Mouse (Mus musculus): Measurements from ENCODE around the gene Amigo1. TPM values are rescaled to one million over a fixed set of nuclear protein-coding genes. Genes with fewer than 3 reads are reported as not detected.

Gene Amigo1
- polyA plus RNA-seq, 1 experiment from 2014 or later = 2.0 TPM

DNA sequence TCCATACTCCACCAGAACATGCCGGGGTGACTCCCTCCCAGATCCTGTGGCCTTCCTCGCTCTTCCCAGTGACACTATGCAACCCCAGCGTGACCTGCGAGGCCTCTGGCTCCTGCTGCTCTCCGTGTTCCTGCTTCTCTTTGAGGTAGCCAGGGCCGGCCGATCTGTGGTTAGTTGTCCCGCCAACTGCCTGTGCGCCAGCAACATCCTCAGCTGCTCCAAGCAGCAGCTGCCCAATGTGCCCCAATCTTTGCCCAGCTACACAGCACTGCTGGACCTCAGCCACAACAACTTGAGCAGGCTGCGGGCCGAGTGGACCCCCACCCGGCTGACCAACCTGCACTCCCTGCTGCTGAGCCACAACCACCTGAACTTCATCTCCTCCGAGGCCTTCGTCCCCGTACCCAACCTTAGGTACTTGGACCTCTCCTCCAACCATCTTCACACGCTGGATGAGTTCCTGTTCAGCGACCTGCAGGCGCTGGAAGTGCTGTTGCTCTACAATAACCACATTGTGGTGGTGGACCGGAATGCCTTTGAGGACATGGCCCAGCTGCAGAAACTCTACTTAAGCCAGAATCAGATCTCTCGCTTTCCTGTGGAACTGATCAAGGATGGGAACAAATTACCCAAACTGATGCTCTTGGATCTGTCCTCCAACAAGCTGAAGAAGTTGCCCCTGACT, 1.1 kb downstream of the Amigo1 start:
- Histone ChIP-seq H3K4me3 (peak overlapping the region; percentile 66; the same call in 1 of the 2 replicates), H3K4me1 (peaks cover 26% of the 10 kb centered on the region), H3K27me3 (peaks cover 14% of the 10 kb centered on the region), H3K36me3 (no peaks in the 10 kb centered on the region), H3K9me3 (no peaks in the 10 kb centered on the region), H3K9ac (no peak overlapping the region), H3K27ac (no peak overlapping the region), H3K4me2 (peak overlapping the region; percentile 97; the same call in 1 of the 2 replicates)
- no peak for ATAC-seq (ENCODE audit: borderline replicate concordance, extremely low read depth, low FRiP score, low TSS enrichment)
- WGBS = 57% methylated on average over 20 of the region's 20 CpGs

DNA sequence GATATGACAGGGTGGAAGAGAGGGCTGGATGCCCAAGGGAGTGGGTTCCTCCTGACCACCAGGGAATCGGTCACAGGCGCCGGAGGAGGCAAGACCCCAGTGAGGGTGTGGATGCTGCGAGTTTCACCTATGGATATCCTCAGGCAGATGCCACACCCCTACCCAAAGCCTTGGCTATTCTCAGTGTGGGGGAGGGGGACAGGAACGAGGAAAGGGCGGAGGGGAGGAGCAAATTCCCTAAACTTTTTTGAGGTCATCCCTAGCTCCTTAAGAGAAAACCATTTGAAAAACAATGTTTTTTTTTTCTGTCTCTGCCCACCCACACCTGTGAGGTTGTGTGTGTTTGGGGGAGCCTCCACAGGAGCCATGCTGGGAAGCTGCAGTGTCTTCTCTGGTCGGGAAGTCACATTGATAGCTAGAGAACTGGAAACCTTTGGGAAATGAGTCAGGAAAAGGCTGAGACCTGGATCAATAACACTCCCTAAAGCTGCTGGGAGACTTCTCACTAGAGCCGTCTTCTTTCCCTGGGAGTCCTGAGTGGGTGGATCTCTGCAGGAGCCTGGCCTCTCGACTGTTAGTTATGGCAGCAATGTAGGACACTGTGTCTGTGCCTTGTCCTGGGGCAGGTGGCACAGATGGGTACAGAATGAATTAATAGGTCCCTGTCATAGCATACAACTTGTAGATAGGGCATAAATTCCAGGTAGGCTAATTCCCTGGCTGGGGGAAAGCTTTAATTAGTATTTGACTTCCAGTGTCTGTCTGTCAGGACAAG, 2.8 kb downstream of the Amigo1 start:
- peaks cover 26% of the 10 kb centered on the region for H3K4me1 ChIP-seq
- peaks cover 14% of the 10 kb centered on the region for H3K27me3 ChIP-seq
- no peak overlapping the region for H3K27ac ChIP-seq
- no peaks in the 10 kb centered on the region for H3K36me3 ChIP-seq
- H3K9ac ChIP-seq = no peak overlapping the region
- H3K4me3 ChIP-seq = no peak overlapping the region
- 67% methylated on average over 9 of the region's 9 CpGs for WGBS
- no peak overlapping the region for H3K4me2 ChIP-seq
- no peak for ATAC-seq (ENCODE audit: borderline replicate concordance, extremely low read depth, low FRiP score, low TSS enrichment)
- no peaks in the 10 kb centered on the region for H3K9me3 ChIP-seq

DNA sequence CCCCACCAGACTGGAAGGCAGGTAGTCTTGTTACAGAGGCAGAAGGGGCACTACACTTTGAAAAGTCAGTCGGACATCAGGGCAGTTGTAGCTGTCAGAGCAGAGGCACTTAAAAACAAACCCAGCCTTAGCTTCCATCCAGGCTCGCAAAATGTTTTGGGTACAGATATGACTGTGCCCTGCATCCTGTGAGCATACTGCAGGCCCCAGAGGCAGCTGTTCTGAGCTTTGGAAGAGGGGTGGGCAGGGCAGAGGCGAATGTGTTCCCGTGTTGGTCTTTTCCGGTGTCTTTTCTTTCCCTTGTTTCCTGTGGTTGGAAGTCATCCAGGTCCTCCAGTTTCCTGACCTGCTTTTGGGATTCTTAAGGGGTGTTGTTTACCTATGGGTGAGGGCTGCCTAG, 3.8 kb downstream of the Amigo1 start:
- no peak for ATAC-seq (ENCODE audit: borderline replicate concordance, extremely low read depth, low FRiP score, low TSS enrichment)
- H3K4me1 ChIP-seq = peaks cover 26% of the 10 kb centered on the region
- no peaks in the 10 kb centered on the region for H3K36me3 ChIP-seq
- H3K9ac ChIP-seq = no peak overlapping the region
- H3K9me3 ChIP-seq = no peaks in the 10 kb centered on the region
- H3K4me2 ChIP-seq = peak overlapping the region; percentile 17; the same call in 1 of the 2 replicates
- WGBS = 15% methylated on average over 5 of the region's 5 CpGs
- H3K27ac ChIP-seq = no peak overlapping the region
- H3K4me3 ChIP-seq = no peak overlapping the region
- peaks cover 9% of the 10 kb centered on the region for H3K27me3 ChIP-seq

DNA sequence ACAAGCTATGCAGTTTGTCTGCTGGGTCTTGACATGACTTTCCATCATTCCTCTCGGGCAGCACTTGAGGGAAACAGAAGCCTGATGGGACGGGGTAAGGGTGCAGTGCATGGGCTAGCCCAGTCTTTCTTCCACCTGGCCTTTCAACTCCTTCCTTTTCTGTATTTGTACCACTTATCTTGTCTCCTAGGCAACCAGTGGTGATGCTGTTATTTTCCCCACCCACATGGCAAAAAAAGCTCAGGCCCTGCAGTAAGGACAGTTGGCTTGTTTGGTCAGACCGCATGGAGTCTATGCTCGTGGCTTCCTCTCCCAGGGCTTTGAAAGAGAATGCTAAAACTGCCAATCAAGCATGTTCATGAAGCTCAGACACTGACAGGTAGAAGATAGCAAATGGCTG, 7.6 kb downstream of the Amigo1 start:
- WGBS = 51% methylated on average over 4 of the region's 4 CpGs
- Histone ChIP-seq H3K36me3 (no peaks in the 10 kb centered on the region), H3K9ac (no peak overlapping the region), H3K4me3 (no peak overlapping the region), H3K27me3 (no peaks in the 10 kb centered on the region), H3K27ac (no peak overlapping the region), H3K9me3 (no peaks in the 10 kb centered on the region), H3K4me2 (no peak overlapping the region), H3K4me1 (peaks cover 22% of the 10 kb centered on the region)
- ATAC-seq (ENCODE audit: borderline replicate concordance, extremely low read depth, low FRiP score, low TSS enrichment) = no peak

DNA sequence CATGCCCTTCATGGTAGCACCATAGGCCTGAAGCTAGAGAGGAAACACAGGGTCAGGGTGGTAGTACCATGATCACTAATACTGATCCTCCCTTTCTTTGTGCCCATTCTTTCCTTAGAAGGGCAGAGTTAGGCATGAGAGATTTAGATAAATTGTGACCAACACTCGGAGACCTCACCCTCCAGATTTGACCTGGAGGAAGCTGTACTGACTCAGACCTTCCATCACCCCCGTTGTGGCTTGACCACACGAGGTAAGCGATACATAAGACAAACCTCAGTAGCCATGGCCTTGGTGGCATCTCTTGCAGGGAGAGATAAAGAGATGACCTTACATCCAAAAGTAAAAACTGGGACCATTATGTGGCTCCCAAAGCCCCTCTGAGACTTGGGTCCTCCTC, 9.2 kb downstream of the Amigo1 start:
- WGBS = 82% methylated on average over 4 of the region's 4 CpGs
- H3K36me3 ChIP-seq = no peaks in the 10 kb centered on the region
- no peak overlapping the region for H3K4me3 ChIP-seq
- peaks cover 17% of the 10 kb centered on the region for H3K4me1 ChIP-seq
- no peak overlapping the region for H3K9ac ChIP-seq
- no peak overlapping the region for H3K27ac ChIP-seq
- H3K4me2 ChIP-seq = no peak overlapping the region
- H3K9me3 ChIP-seq = no peaks in the 10 kb centered on the region
- H3K27me3 ChIP-seq = no peaks in the 10 kb centered on the region
- no peak for ATAC-seq (ENCODE audit: borderline replicate concordance, extremely low read depth, low FRiP score, low TSS enrichment)

DNA sequence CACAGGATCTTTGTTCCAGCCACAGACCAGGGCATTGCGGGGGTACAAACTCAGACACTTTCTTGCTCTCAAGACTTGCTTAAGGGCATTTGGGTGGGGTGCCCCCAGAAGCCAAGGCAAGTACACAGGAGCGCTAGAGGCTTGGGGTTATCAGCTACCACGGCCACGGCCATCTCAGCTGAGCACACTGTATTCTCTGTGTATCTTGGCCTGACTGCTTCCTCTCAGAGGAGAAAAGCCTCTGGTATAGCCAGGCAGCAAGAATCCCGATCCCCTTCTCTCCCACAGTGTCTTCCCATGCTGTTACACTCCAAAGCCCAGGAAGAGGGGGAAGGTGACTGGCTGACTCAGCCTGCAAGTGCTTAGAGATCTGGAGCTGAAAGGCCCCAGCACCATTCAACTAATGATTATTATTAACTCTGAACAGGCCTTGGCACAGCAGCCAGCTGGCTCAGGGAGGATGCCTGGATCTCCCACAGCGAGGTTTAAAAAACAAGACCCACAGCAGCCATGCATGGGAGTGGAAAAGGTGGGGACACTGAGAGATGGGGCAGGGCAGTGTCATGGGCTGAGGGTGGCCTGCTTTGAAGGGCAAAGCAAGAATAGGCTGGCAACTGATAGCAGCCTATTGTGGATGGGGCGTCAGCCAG, 9.9 kb downstream of the Amigo1 start:
- no peaks in the 10 kb centered on the region for H3K27me3 ChIP-seq
- no peak overlapping the region for H3K9ac ChIP-seq
- WGBS = 79% methylated on average over 7 of the region's 7 CpGs
- H3K4me1 ChIP-seq = peaks cover 18% of the 10 kb centered on the region
- H3K4me2 ChIP-seq = no peak overlapping the region
- no peaks in the 10 kb centered on the region for H3K9me3 ChIP-seq
- no peak overlapping the region for H3K4me3 ChIP-seq
- no peak for ATAC-seq (ENCODE audit: borderline replicate concordance, extremely low read depth, low FRiP score, low TSS enrichment)
- H3K36me3 ChIP-seq = no peaks in the 10 kb centered on the region
- no peak overlapping the region for H3K27ac ChIP-seq

DNA sequence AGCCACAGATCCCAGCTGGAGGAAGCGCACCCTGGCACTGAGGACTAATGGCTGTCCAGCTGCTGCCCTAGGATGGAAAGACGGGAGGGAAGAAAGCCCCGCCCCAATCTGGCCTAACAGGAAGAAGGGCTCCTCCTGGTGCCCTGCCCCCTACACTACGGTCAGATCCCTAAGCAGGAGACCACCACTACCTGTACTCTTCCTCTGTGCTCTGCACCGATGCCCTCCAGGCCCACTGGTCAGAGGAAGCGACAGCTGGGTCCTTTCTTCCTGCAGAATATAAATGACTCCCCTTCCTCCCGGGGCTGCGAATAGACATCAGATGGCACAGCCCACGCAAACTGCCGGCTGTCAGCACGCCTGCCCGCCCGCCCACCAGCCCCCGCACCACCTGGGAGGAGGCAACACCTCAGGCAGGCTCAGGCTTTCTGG, 10.9 kb downstream of the Amigo1 start:
- peak; percentile 16; the same call in 1 of the 2 replicates for ATAC-seq (ENCODE audit: borderline replicate concordance, extremely low read depth, low FRiP score, low TSS enrichment)
- H3K9ac ChIP-seq = no peak overlapping the region
- peaks cover 27% of the 10 kb centered on the region for H3K4me1 ChIP-seq
- H3K9me3 ChIP-seq = no peaks in the 10 kb centered on the region
- H3K36me3 ChIP-seq = no peaks in the 10 kb centered on the region
- H3K4me2 ChIP-seq = peak overlapping the region; percentile 40
- no peak overlapping the region for H3K27ac ChIP-seq
- no peaks in the 10 kb centered on the region for H3K27me3 ChIP-seq
- WGBS = 11% methylated on average over 14 of the region's 14 CpGs
- H3K4me3 ChIP-seq = peak overlapping the region; percentile 6; the same call in 1 of the 2 replicates

DNA sequence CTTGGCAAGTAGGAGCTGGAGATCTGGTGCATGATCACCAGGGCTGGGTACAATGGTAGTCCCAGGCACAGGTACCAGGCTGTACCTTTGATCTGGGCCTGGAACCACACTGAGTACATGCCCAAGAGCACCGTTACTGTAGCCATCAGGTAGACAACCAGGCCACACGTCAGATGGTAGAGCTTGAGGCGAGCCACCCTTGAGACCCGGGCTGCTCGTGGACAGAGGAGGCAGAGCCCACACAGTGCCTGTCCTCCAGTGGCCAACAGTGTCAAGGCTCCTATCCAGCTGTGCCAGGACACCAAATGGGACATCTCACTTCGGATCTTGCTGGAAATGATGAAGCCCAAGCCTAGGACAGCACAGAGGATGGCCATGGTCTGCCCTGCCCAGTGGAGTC, 13.1 kb downstream of the Amigo1 start:
- Histone ChIP-seq H3K4me2 (no peak overlapping the region), H3K9ac (no peak overlapping the region), H3K36me3 (peaks cover 10% of the 10 kb centered on the region; the same call in 1 of the 2 replicates), H3K4me3 (no peak overlapping the region), H3K4me1 (peaks cover 40% of the 10 kb centered on the region), H3K27ac (no peak overlapping the region), H3K27me3 (no peaks in the 10 kb centered on the region), H3K9me3 (no peaks in the 10 kb centered on the region)
- WGBS = 94% methylated on average over 6 of the region's 6 CpGs
- ATAC-seq (ENCODE audit: borderline replicate concordance, extremely low read depth, low FRiP score, low TSS enrichment) = no peak

DNA sequence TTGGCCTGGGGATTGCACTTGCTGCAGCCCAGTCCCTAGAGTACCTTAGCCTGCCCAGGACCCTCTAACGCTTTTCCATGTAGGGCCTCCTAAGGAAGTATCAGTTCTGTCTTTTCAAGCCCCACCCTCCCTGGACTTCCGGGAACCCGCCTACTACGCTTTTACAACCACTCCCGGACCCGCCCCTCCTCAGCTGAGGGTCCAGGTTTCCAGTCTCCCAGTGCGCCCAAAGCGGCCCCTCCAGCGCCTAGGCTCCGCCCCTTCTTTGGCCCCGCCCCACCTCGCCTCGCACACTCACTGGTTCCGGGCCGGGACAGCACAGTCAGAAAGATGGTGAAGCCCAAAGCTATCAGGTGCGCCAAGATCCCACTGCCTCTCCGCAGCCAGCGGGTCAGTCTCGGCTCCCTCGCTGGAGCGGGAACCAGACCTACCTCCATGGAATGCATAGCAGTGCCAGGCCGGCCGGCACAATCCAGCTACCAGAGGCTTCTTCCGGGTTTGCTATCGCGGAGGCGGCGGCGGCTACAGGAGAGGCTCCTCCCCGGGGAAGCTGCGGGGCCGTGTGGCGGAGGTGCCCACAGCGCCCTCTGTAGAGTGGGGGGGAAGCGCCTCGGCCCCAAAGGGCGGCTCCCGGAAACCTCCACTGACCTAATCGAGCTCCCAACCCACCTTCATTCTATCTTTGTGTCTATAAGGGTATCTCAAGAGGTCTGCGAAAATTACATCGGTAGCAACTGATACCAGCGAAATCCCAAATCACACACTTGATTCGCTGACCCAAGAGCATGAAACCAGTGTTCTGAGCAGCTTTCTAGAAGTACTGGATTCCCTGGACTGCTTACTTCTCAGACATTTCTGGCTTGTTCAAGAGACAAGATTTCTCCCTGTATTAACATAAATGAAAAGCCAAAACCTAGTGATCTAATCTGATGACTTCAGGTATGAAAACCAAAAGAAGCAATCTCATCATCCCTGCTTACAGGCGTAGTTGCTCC, 14.5 kb downstream of the Amigo1 start, which contains the start of gene Cyb561d1:
Gene Cyb561d1 (minus strand): TSS at position 884 of the 995 bp plus-strand sequence.
- H3K4me1 ChIP-seq = peaks cover 44% of the 10 kb centered on the region
- peak within 1 kb of the TSS; percentile 65 for H3K4me3 ChIP-seq
- H3K9me3 ChIP-seq = no peaks in the 10 kb centered on the region
- peak within 1 kb of the TSS; percentile 69 for H3K4me2 ChIP-seq
- 3% methylated on average over 44 of the region's 44 CpGs for WGBS
- H3K27me3 ChIP-seq = no peaks in the 10 kb centered on the region
- peak within 1 kb of the TSS; percentile 89 for H3K27ac ChIP-seq
- ATAC-seq (ENCODE audit: borderline replicate concordance, extremely low read depth, low FRiP score, low TSS enrichment) = peak; percentile 93
- H3K36me3 ChIP-seq = peaks cover 22% of the 10 kb centered on the region; the same call in 1 of the 2 replicates
- peak within 1 kb of the TSS; percentile 45 for H3K9ac ChIP-seq

DNA sequence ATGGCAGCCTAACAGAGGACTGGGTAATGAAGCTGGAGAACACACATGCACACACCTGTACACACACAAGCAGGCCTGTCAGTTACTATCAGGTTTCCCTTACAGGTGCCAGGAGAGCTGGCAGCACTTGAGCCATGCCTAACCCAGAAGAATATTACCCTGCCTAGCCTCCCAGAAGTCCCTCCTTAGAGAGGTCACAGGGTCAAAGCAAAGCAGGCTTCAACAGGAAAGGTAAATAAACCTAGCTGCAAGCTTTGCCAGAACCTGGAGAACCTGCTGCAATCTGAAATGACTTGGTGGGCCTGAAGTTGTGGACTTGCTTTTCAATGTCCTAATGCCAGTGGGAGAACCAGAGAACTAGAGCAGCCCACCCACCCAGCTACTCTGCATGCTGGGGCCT, 16.4 kb downstream of the Amigo1 start:
- H3K36me3 ChIP-seq = peaks cover 30% of the 10 kb centered on the region; the same call in 1 of the 2 replicates
- no peaks in the 10 kb centered on the region for H3K9me3 ChIP-seq
- H3K27me3 ChIP-seq = no peaks in the 10 kb centered on the region
- H3K4me2 ChIP-seq = no peak overlapping the region
- H3K27ac ChIP-seq = peak overlapping the region; percentile 32; the same call in 1 of the 2 replicates
- ATAC-seq (ENCODE audit: borderline replicate concordance, extremely low read depth, low FRiP score, low TSS enrichment) = no peak
- H3K9ac ChIP-seq = no peak overlapping the region
- H3K4me3 ChIP-seq = no peak overlapping the region
- H3K4me1 ChIP-seq = peaks cover 45% of the 10 kb centered on the region

DNA sequence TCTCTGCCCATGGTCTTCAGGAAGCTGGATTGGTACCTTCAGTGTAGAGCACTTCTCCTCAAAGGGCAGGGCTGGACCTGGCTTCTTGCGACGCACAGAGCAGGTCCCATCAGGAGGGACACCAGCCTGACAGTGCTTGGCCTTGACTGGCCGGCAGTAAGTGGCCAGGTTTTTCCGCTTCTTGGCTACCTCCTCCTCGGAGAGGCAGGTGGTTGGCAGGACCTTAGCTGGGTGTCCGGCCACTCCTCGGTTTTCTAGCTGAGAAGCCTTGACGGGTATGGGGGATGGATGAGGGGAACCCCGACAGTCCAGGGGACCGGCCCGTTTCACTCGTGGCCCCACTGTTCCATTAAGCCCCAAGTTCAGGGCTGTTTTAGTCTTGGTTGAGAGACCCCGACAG, 17.1 kb downstream of the Amigo1 start:
- Histone ChIP-seq H3K4me1 (peaks cover 47% of the 10 kb centered on the region), H3K4me2 (no peak overlapping the region), H3K9ac (no peak overlapping the region), H3K27ac (peak overlapping the region; percentile 32; the same call in 1 of the 2 replicates), H3K9me3 (no peaks in the 10 kb centered on the region), H3K27me3 (no peaks in the 10 kb centered on the region), H3K36me3 (peaks cover 30% of the 10 kb centered on the region; the same call in 1 of the 2 replicates), H3K4me3 (no peak overlapping the region)
- ATAC-seq (ENCODE audit: borderline replicate concordance, extremely low read depth, low FRiP score, low TSS enrichment) = no peak
- 88% methylated on average over 13 of the region's 13 CpGs for WGBS
